Mouse (Mus musculus): ENCODE measurements at regions not wholly inside any gene's neighbourhood (a gene's known extent, or its start where the extent isn't known, plus 50 kb on each side); places are given as distances from the start of the nearest gene placed in this dataset.

GRCm38 (mm10) chr5:91456924-91457323 lies 54.1 kb upstream of the Btc start:
- DNase-seq (ENCODE audit: inconsistent age in 2 of 2, low spot score in 1 of 2) = no peak

- DNase-seq (ENCODE audit: inconsistent age in 2 of 2, low spot score in 1 of 2) = peak; percentile 7 to 61
Measured at GRCm38 (mm10) chr5:91464876-91465508, 52.4 kb upstream of the Parm1 start.
